Mouse (Mus musculus): Measurements from ENCODE around the gene Akt1. TPM values are rescaled to one million over a fixed set of nuclear protein-coding genes. Genes with fewer than 3 reads are reported as not detected.

Gene Akt1
- total RNA-seq, 4 experiments from 2014 or later = 275 to 460 (median 313) TPM

GRCm38 (mm10) chr12:112688458-112688857, 13.8 kb upstream of the Akt1 start:
- no peak for DNase-seq

- no peak for DNase-seq
Observed at GRCm38 (mm10) chr12:112683351-112683750, 8.7 kb upstream of the Akt1 start.

- no peak for DNase-seq
Observed at GRCm38 (mm10) chr12:112679027-112679996, 4.6 kb upstream of the Akt1 start.

GRCm38 (mm10) chr12:112678555-112679026, 3.9 kb upstream of the Akt1 start, which contains the start of gene Zbtb42:
Gene Zbtb42 (plus strand): TSS chr12:112678828.
- no peak for DNase-seq

GRCm38 (mm10) chr12:112677943-112678554, 3.4 kb upstream of the Akt1 start:
- no peak for DNase-seq

GRCm38 (mm10) chr12:112677076-112677475, 2.4 kb upstream of the Akt1 start:
- no peak for DNase-seq

- peak; percentile 92 for DNase-seq
Observed at GRCm38 (mm10) chr12:112675245-112676035, 756 bp upstream of the Akt1 start.

- DNase-seq = no peak
Observed at GRCm38 (mm10) chr12:112673576-112674091, 1.1 kb downstream of the Akt1 start.

GRCm38 (mm10) chr12:112672744-112673575, 1.7 kb downstream of the Akt1 start:
- DNase-seq = peak; percentile 77

- DNase-seq = no peak
Observed at GRCm38 (mm10) chr12:112671891-112672290, 2.8 kb downstream of the Akt1 start.

GRCm38 (mm10) chr12:112670718-112671393, 3.8 kb downstream of the Akt1 start:
- peak; percentile 91 for DNase-seq

- DNase-seq = no peak
Observed at GRCm38 (mm10) chr12:112667619-112668297, 6.9 kb downstream of the Akt1 start.

- DNase-seq = no peak
Observed at GRCm38 (mm10) chr12:112665881-112666544, 8.7 kb downstream of the Akt1 start.

- DNase-seq = no peak
Observed at GRCm38 (mm10) chr12:112665445-112665844, 9.2 kb downstream of the Akt1 start.

GRCm38 (mm10) chr12:112664656-112665055, 10.0 kb downstream of the Akt1 start:
- no peak for DNase-seq

GRCm38 (mm10) chr12:112664124-112664523, 10.6 kb downstream of the Akt1 start:
- DNase-seq = no peak

GRCm38 (mm10) chr12:112663716-112664115, 11.0 kb downstream of the Akt1 start:
- no peak for DNase-seq

GRCm38 (mm10) chr12:112663303-112663702, 11.4 kb downstream of the Akt1 start:
- no peak for DNase-seq

GRCm38 (mm10) chr12:112661851-112662250, 12.8 kb downstream of the Akt1 start:
- DNase-seq = no peak

- no peak for DNase-seq
Observed at GRCm38 (mm10) chr12:112661327-112661605, 13.4 kb downstream of the Akt1 start.
